Mouse (Mus musculus) frontal cortex, postnatal 14 days (tissue): ENCODE measurements around the gene Akap8.
A peak's percentile ranks its signal among the peaks of the same experiment; 100 is the strongest.

Source experiments
- DNase-seq, 2 experiments: peaks; one replicate each; pipeline ENCODE4 v3.0.0; 2022; ENCODE audit warnings: low spot score in 2 of 2

Akap8 gene

GRCm38 (mm10) chr17:32320597-32321389 lies at the start of gene Akap8:
Gene Akap8, minus strand, starts transcription at chr17:32321238.
- DNase-seq = peak; percentile 99

GRCm38 (mm10) chr17:32368991-32369578 lies 48.0 kb upstream of the Akap8 start:
- DNase-seq = no peak

- no peak for DNase-seq
These were observed 46.7 kb upstream of the Akap8 start for GRCm38 (mm10) chr17:32367706-32368105.

- DNase-seq = no peak
These were observed 44.3 kb upstream of the Akap8 start for GRCm38 (mm10) chr17:32365296-32365695.

- DNase-seq = no peak
These were observed 43.8 kb upstream of the Akap8 start for GRCm38 (mm10) chr17:32364850-32365249.

- peak; percentile 76 to 82 for DNase-seq
These were observed 43.3 kb upstream of the Akap8 start for GRCm38 (mm10) chr17:32364331-32364730.

- no peak for DNase-seq
These were observed 42.8 kb upstream of the Akap8 start for GRCm38 (mm10) chr17:32363821-32364301.

GRCm38 (mm10) chr17:32362686-32363085 lies 41.6 kb upstream of the Akap8 start:
- no peak for DNase-seq

- no peak for DNase-seq
These were observed 38.9 kb upstream of the Akap8 start for GRCm38 (mm10) chr17:32359928-32360327.

- no peak for DNase-seq
These were observed 37.9 kb upstream of the Akap8 start for GRCm38 (mm10) chr17:32358943-32359340.

- DNase-seq = no peak
These were observed 37.3 kb upstream of the Akap8 start for GRCm38 (mm10) chr17:32358192-32358942.

- no peak for DNase-seq
These were observed 36.0 kb upstream of the Akap8 start for GRCm38 (mm10) chr17:32356766-32357760.

- DNase-seq = no peak
These were observed 35.2 kb upstream of the Akap8 start for GRCm38 (mm10) chr17:32356281-32356680.

- no peak for DNase-seq
These were observed 34.0 kb upstream of the Akap8 start for GRCm38 (mm10) chr17:32355031-32355430.

GRCm38 (mm10) chr17:32354211-32354610 lies 33.2 kb upstream of the Akap8 start:
- no peak for DNase-seq

GRCm38 (mm10) chr17:32353696-32354095 lies 32.7 kb upstream of the Akap8 start:
- DNase-seq = peak in 1 of 2 experiments; percentile 60

GRCm38 (mm10) chr17:32351726-32352125 lies 30.7 kb upstream of the Akap8 start:
- no peak for DNase-seq

GRCm38 (mm10) chr17:32351269-32351668 lies 30.2 kb upstream of the Akap8 start:
- DNase-seq = no peak

- DNase-seq = peak; percentile 96
These were observed 29.4 kb upstream of the Akap8 start, which contains the start of gene Akap8l for GRCm38 (mm10) chr17:32350382-32350983. Gene Akap8l, minus strand, starts transcription at chr17:32350607.

- DNase-seq = peak in 1 of 2 experiments; percentile 45
These were observed 28.9 kb upstream of the Akap8 start for GRCm38 (mm10) chr17:32349851-32350381.
